Mouse (Mus musculus): ENCODE results near the gene Tsc2. TPM values are rescaled to one million over a fixed set of nuclear protein-coding genes. Genes with fewer than 3 reads are reported as not detected.

Gene Tsc2
- total and polyA plus RNA-seq, 3 experiments: 9.1 to 69.8 (median 35.2) TPM

GRCm38 (mm10) chr17:24635694-24636093, 3.3 kb upstream of the Tsc2 start:
- no peaks in the 10 kb centered on the region for H3K9me3 ChIP-seq (replicated peaks; ENCODE audit: low read length)
- TF ChIP-seq ZC3H11A (IDR thresholded peaks at IDR 0.05; ENCODE audit: low read depth, low read length): no peak
- TF ChIP-seq RAD21 (IDR thresholded peaks at IDR 0.05; ENCODE audit: low read depth, low read length): no peak
- no peak overlapping the region for H3K9ac ChIP-seq (ENCODE audit: insufficient read depth, low read depth)
- dilution Hi-C loops (cut with MboI; ENCODE audit: extremely low pct_ligation_motif_present, extremely low pct_unique_long_range_greater_than_20kb, low sequenced_read_pairs) (no loop called here), in situ Hi-C loops (cut with MboI; ENCODE audit: low pct_ligation_motif_present, low pct_unique_long_range_greater_than_20kb, low sequenced_read_pairs) (no loop called here)
- no peaks in the 10 kb centered on the region for H3K79me2 ChIP-seq (replicated peaks; ENCODE audit: control insufficient read depth, extremely low read depth, insufficient read depth, poor library complexity, severe bottlenecking)
- no peak for DNase-seq (ENCODE audit: extremely low read depth)
- H3K4me3 ChIP-seq (replicated peaks in 1 of 3; ENCODE audit: low read depth in 2 of 3, low read length in 2 of 3, poor library complexity in 1 of 3): no peak overlapping the region
- H3K4me1 ChIP-seq (ENCODE audit: control insufficient read depth in 1 of 2, insufficient read depth in 2 of 2): peaks cover 6 to 50% of the 10 kb centered on the region in 2 experiments; a peak in 3 of 4 replicates
- no peak overlapping the region for H3K4me2 ChIP-seq (ENCODE audit: insufficient read depth, low read depth, poor library complexity, severe bottlenecking)
- H3K27ac ChIP-seq (ENCODE audit: insufficient read depth, low read depth): no peak overlapping the region
- peaks cover 0 to 61% of the 10 kb centered on the region in 2 experiments for H3K36me3 ChIP-seq (replicated peaks in 1 of 2; ENCODE audit: control insufficient read depth in 1 of 2, insufficient read depth in 1 of 2, low read length in 1 of 2)
- H3K27me3 ChIP-seq (replicated peaks): no peaks in the 10 kb centered on the region

GRCm38 (mm10) chr17:24635024-24635423, 2.6 kb upstream of the Tsc2 start:
- H3K4me3 ChIP-seq (replicated peaks in 1 of 3; ENCODE audit: low read depth in 2 of 3, low read length in 2 of 3, poor library complexity in 1 of 3): no peak overlapping the region
- no peak overlapping the region for H3K9ac ChIP-seq (ENCODE audit: insufficient read depth, low read depth)
- TF ChIP-seq ZMIZ1 (IDR thresholded peaks at IDR 0.05; ENCODE audit: low read depth, low read length): no peak
- H3K9me3 ChIP-seq (replicated peaks; ENCODE audit: low read length): no peaks in the 10 kb centered on the region
- H3K4me2 ChIP-seq (ENCODE audit: insufficient read depth, low read depth, poor library complexity, severe bottlenecking): no peak overlapping the region
- no peak for DNase-seq (ENCODE audit: extremely low read depth)
- H3K27me3 ChIP-seq (replicated peaks): no peaks in the 10 kb centered on the region
- H3K27ac ChIP-seq (ENCODE audit: insufficient read depth, low read depth): no peak overlapping the region
- H3K4me1 ChIP-seq (ENCODE audit: control insufficient read depth in 1 of 2, insufficient read depth in 2 of 2): peaks cover 6 to 50% of the 10 kb centered on the region in 2 experiments; a peak in 3 of 4 replicates
- H3K79me2 ChIP-seq (replicated peaks; ENCODE audit: control insufficient read depth, extremely low read depth, insufficient read depth, poor library complexity, severe bottlenecking): no peaks in the 10 kb centered on the region
- dilution Hi-C loops (cut with MboI; ENCODE audit: extremely low pct_ligation_motif_present, extremely low pct_unique_long_range_greater_than_20kb, low sequenced_read_pairs): no loop called here
- H3K36me3 ChIP-seq (replicated peaks in 1 of 2; ENCODE audit: control insufficient read depth in 1 of 2, insufficient read depth in 1 of 2, low read length in 1 of 2): peaks cover 3 to 61% of the 10 kb centered on the region in 2 experiments
- in situ Hi-C loops (cut with MboI; ENCODE audit: low pct_ligation_motif_present, low pct_unique_long_range_greater_than_20kb, low sequenced_read_pairs): no loop called here

- H3K4me2 ChIP-seq (ENCODE audit: insufficient read depth, low read depth, poor library complexity, severe bottlenecking): no peak overlapping the region
- in situ Hi-C loops (cut with MboI; ENCODE audit: low pct_ligation_motif_present, low pct_unique_long_range_greater_than_20kb, low sequenced_read_pairs) (no loop called here), dilution Hi-C loops (cut with MboI; ENCODE audit: extremely low pct_ligation_motif_present, extremely low pct_unique_long_range_greater_than_20kb, low sequenced_read_pairs) (no loop called here)
- no peaks in the 10 kb centered on the region for H3K79me2 ChIP-seq (replicated peaks; ENCODE audit: control insufficient read depth, extremely low read depth, insufficient read depth, poor library complexity, severe bottlenecking)
- no peak overlapping the region for H3K4me3 ChIP-seq (replicated peaks in 1 of 3; ENCODE audit: low read depth in 2 of 3, low read length in 2 of 3, poor library complexity in 1 of 3)
- peaks cover 14 to 63% of the 10 kb centered on the region in 2 experiments for H3K36me3 ChIP-seq (replicated peaks in 1 of 2; ENCODE audit: control insufficient read depth in 1 of 2, insufficient read depth in 1 of 2, low read length in 1 of 2)
- H3K27ac ChIP-seq (ENCODE audit: insufficient read depth, low read depth): no peak overlapping the region
- H3K9ac ChIP-seq (ENCODE audit: insufficient read depth, low read depth): no peak overlapping the region
- TF ChIP-seq USF1 (IDR thresholded peaks at IDR 0.05; ENCODE audit: low read depth, low read length): no peak
- no peak for TF ChIP-seq JUN (IDR thresholded peaks at IDR 0.05; ENCODE audit: insufficient read depth, low read depth, low read length)
- TF ChIP-seq RCOR1 (conservative IDR thresholded peaks at IDR 0.05; ENCODE audit: low read depth, low read length): no peak
- no peak for TF ChIP-seq MAFK (IDR thresholded peaks at IDR 0.05; ENCODE audit: insufficient replicate concordance, low read length)
- no peak for DNase-seq (ENCODE audit: extremely low read depth)
- H3K9me3 ChIP-seq (replicated peaks; ENCODE audit: low read length): no peaks in the 10 kb centered on the region
- H3K4me1 ChIP-seq (ENCODE audit: control insufficient read depth in 1 of 2, insufficient read depth in 2 of 2): peaks cover 6 to 50% of the 10 kb centered on the region in 2 experiments; a peak in 3 of 4 replicates
- H3K27me3 ChIP-seq (replicated peaks): no peaks in the 10 kb centered on the region
Measured at GRCm38 (mm10) chr17:24633831-24634230, 1.4 kb upstream of the Tsc2 start.
